Mouse (Mus musculus): Measurements from ENCODE around the gene Glra4.

DNA sequence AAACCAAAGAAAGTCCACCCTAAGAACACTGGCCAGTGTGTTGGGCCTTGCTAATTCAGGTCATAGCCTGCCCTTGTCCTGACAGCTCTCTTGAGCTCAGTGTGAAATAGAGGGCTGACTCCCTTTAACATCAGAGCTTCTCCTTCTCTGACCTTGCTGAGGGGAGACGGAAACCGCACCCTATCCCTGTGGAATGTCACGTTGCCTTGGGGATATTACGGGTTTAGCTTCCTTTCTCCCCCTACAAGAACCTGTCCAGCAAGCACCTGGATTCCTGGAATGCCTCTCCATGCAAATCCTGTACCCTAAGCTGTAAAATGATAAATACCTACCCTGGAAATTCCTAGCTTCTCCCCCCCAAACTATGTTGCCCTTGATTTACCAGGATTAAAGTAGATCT lies 9.5 kb upstream of the Glra4 start:
- TF ChIP-seq CTCF (IDR thresholded peaks at IDR 0.05; ENCODE audit: low read depth) (no peak), EP300 (IDR thresholded peaks at IDR 0.05; ENCODE audit: low read depth) (no peak)
